Mouse (Mus musculus) MEL (cell line): ENCODE results near the gene Man1c1. TPM values are rescaled to one million over a fixed set of nuclear protein-coding genes. Genes with fewer than 3 reads are reported as not detected.

Experiments
- DNase-seq: peaks from one replicate; pipeline ENCODE4 v3.0.0; 2011; ENCODE audit warnings: low read depth, low spot score
- H3K27ac ChIP-seq: 2 replicates; pipeline ENCODE4 v1.5.1; 2012; ENCODE audit warnings: low read depth, mild to moderate bottlenecking, control low read depth, low read length, moderate library complexity; ENCODE audit not compliant: control insufficient read depth
- H3K27me3 ChIP-seq, 2 experiments: fragments of 150-350 bp in 1 of 2; sonication (generic) in 1 of 2; 2 replicates each; pipeline ENCODE4 v1.6.1; 2012; ENCODE audit warnings: low read length in 2 of 2, mild to moderate bottlenecking in 2 of 2, improper control_type of control experiment in 1 of 2, moderate library complexity in 1 of 2; ENCODE audit not compliant: insufficient read depth in 2 of 2, control insufficient read depth in 1 of 2
- H3K36me3 ChIP-seq, 2 experiments: 2 replicates each; pipeline ENCODE4 v1.6.1; 2012 to 2014; ENCODE audit warnings: low read length in 2 of 2, improper control_type of control experiment in 1 of 2, inconsistent platforms in 1 of 2, mild to moderate bottlenecking in 1 of 2; ENCODE audit not compliant: insufficient read depth in 2 of 2, control insufficient read depth in 1 of 2
- H3K4me1 ChIP-seq, 2 experiments: fragments of 150-350 bp in 1 of 2; sonication (generic) in 1 of 2; 2 replicates each; pipeline ENCODE4 v1.6.1; 2012; ENCODE audit warnings: low read length in 2 of 2, improper control_type of control experiment in 1 of 2, mild to moderate bottlenecking in 1 of 2; ENCODE audit not compliant: insufficient read depth in 2 of 2, control insufficient read depth in 1 of 2
- H3K4me3 ChIP-seq, 2 experiments: fragments of 150-350 bp in 1 of 2; sonication (generic) in 1 of 2; 2 replicates each; pipeline ENCODE4 v1.5.1; 2012; ENCODE audit warnings: low read depth in 2 of 2, low read length in 2 of 2, mild to moderate bottlenecking in 2 of 2, moderate library complexity in 2 of 2, control low read depth in 1 of 2, improper control_type of control experiment in 1 of 2; ENCODE audit not compliant: control insufficient read depth in 1 of 2, insufficient read depth in 1 of 2
- H3K79me2 ChIP-seq: 2 replicates; pipeline ENCODE4 v1.6.1; 2012; ENCODE audit warnings: mild to moderate bottlenecking, low read length, moderate library complexity; ENCODE audit not compliant: control insufficient read depth, poor library complexity, insufficient read depth
- H3K9ac ChIP-seq: 2 replicates; pipeline ENCODE4 v1.6.1; 2012; ENCODE audit warnings: low read depth, mild to moderate bottlenecking, control low read depth, low read length, moderate library complexity; ENCODE audit not compliant: control insufficient read depth, poor library complexity, severe bottlenecking
- H3K9me3 ChIP-seq: fragments of 150-350 bp; sonication (generic); replicated peaks from 2 replicates; pipeline ENCODE4 v1.6.1; 2012; ENCODE audit warnings: mild to moderate bottlenecking, low read length, improper control_type of control experiment, moderate library complexity; ENCODE audit not compliant: insufficient read depth
- BHLHE40 ChIP-seq: IDR thresholded peaks from 2 replicates; pipeline ENCODE4 v1.6.1; 2012; ENCODE audit warnings: low read depth, mild to moderate bottlenecking, inconsistent platforms, low read length, improper control_type of control experiment, borderline replicate concordance
- CHD1 ChIP-seq: IDR thresholded peaks from 2 replicates; pipeline ENCODE4 v1.6.1; 2012; ENCODE audit warnings: low read depth, mild to moderate bottlenecking, inconsistent platforms, low read length, improper control_type of control experiment
- HCFC1 ChIP-seq: IDR thresholded peaks from 2 replicates; pipeline ENCODE4 v1.6.1; 2012; ENCODE audit warnings: low read depth, mild to moderate bottlenecking, inconsistent platforms, low read length, improper control_type of control experiment, moderate library complexity
- JUND ChIP-seq: IDR thresholded peaks from 2 replicates; pipeline ENCODE4 v1.6.1; 2011; ENCODE audit warnings: low read depth, mild to moderate bottlenecking, improper control_type of control experiment, low read length
- MAFK ChIP-seq: IDR thresholded peaks from 2 replicates; pipeline ENCODE4 v1.6.1; 2011; ENCODE audit warnings: low read depth, mild to moderate bottlenecking, low read length, improper control_type of control experiment, borderline replicate concordance
- MAX ChIP-seq: IDR thresholded peaks from 2 replicates; pipeline ENCODE4 v1.6.1; 2011; ENCODE audit warnings: low read length, improper control_type of control experiment
- MEF2A ChIP-seq: IDR thresholded peaks from 2 replicates; pipeline ENCODE4 v1.6.1; 2014; ENCODE audit warnings: low read depth, mild to moderate bottlenecking, inconsistent platforms, low read length, improper control_type of control experiment; ENCODE audit not compliant: poor library complexity, insufficient replicate concordance, severe bottlenecking; ENCODE audit errors: extremely low read depth
- MYC ChIP-seq: IDR thresholded peaks from 2 replicates; pipeline ENCODE4 v1.6.1; 2011; ENCODE audit warnings: low read depth, mild to moderate bottlenecking, low read length, improper control_type of control experiment, moderate library complexity
- NELFE ChIP-seq: IDR thresholded peaks from 2 replicates; pipeline ENCODE4 v1.6.1; 2011; ENCODE audit warnings: low read depth, low read length, improper control_type of control experiment
- RAD21 ChIP-seq: IDR thresholded peaks from 2 replicates; pipeline ENCODE4 v1.6.1; 2011; ENCODE audit warnings: mild to moderate bottlenecking, low read depth, low read length, improper control_type of control experiment
- RCOR1 ChIP-seq: IDR thresholded peaks from 2 replicates; pipeline ENCODE4 v1.6.1; 2012; ENCODE audit warnings: low read depth, mild to moderate bottlenecking, inconsistent platforms, low read length, improper control_type of control experiment
- SIN3A ChIP-seq: IDR thresholded peaks from 2 replicates; pipeline ENCODE4 v1.6.1; 2012; ENCODE audit warnings: low read length, improper control_type of control experiment, inconsistent platforms
- SMC3 ChIP-seq: IDR thresholded peaks from 2 replicates; pipeline ENCODE4 v1.6.1; 2011; ENCODE audit warnings: low read depth, low read length, improper control_type of control experiment
- TAL1 ChIP-seq: IDR thresholded peaks from 2 replicates; pipeline ENCODE4 v1.6.1; 2012; ENCODE audit warnings: mild to moderate bottlenecking, inconsistent platforms, low read length, moderate library complexity, mixed read lengths
- TCF12 ChIP-seq: IDR thresholded peaks from 2 replicates; pipeline ENCODE4 v1.6.1; 2014; ENCODE audit warnings: low read depth, mild to moderate bottlenecking, inconsistent platforms, low read length, improper control_type of control experiment, moderate library complexity
- UBTF ChIP-seq: IDR thresholded peaks from 2 replicates; pipeline ENCODE4 v1.6.1; 2012; ENCODE audit warnings: low read depth, mild to moderate bottlenecking, inconsistent platforms, low read length, improper control_type of control experiment, moderate library complexity, borderline replicate concordance; ENCODE audit not compliant: insufficient read depth
- USF1 ChIP-seq: IDR thresholded peaks from 2 replicates; pipeline ENCODE4 v1.6.1; 2014; ENCODE audit warnings: low read depth, mild to moderate bottlenecking, inconsistent platforms, low read length, improper control_type of control experiment, moderate library complexity
- USF2 ChIP-seq, 2 experiments: IDR thresholded peaks; 2 replicates each; pipeline ENCODE4 v1.6.1; 2011 to 2012; ENCODE audit warnings: improper control_type of control experiment in 2 of 2, low read length in 2 of 2, borderline replicate concordance in 1 of 2, inconsistent platforms in 1 of 2, low read depth in 1 of 2, mild to moderate bottlenecking in 1 of 2; ENCODE audit not compliant: insufficient read depth in 1 of 2
- ZNF384 ChIP-seq: IDR thresholded peaks from 2 replicates; pipeline ENCODE4 v1.6.1; 2012; ENCODE audit warnings: low read depth, mild to moderate bottlenecking, inconsistent platforms, low read length, improper control_type of control experiment
- polyA plus RNA-seq, 2 experiments: library from polyadenylated mRNA; stranded (reverse) in 1 of 2; unstranded in 1 of 2; fragments of >175 nt in 1 of 2; fragments of >200 nt in 1 of 2; gene quantifications; 2 replicates each; pipeline versions ENCODE4 v1.2.1 to v1.2.4; 2012; ENCODE audit warnings: low replicate concordance in 2 of 2, low read depth in 1 of 2; ENCODE audit not compliant: insufficient read length in 2 of 2, insufficient read depth in 1 of 2, missing spikeins in 1 of 2
- total RNA-seq: library from RNA; depleted of rRNA; stranded (reverse); fragments of 300-350 nt; gene quantifications from 2 replicates; pipeline ENCODE4 v1.2.3, GENCODE M21; 2012

Gene Man1c1
- total and polyA plus RNA-seq, 3 experiments: 1.9 to 5.2 TPM; not detected in 1

DNA sequence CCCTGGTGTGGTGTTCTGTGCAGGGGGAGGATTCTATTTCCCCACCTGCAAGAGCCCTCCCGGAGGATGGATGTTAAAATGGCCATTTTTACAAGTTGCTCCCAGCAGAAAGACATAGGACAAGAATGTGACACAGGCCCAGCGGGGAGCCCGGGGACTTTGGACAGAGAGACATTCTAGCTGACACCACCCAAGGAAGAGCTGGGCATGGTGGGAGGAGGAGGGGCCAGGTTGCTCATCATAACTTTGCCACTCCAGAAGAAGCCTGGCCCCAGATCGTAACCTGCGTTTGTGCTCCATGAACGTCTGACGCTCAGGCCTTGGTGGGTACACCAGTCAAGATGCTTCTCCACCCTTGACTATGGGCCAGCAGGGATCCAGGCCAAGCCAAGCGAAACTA is 143.4 kb downstream of the Man1c1 start:
- H3K27me3 ChIP-seq: no peaks in the 10 kb centered on the region
- DNase-seq: no peak
- no peak for TF ChIP-seq MAX
- TF ChIP-seq MEF2A: no peak
- no peak for TF ChIP-seq HCFC1
- no peak for TF ChIP-seq RAD21
- no peak for TF ChIP-seq MYC
- no peak for TF ChIP-seq ZNF384
- TF ChIP-seq UBTF: no peak
- TF ChIP-seq SMC3: no peak
- TF ChIP-seq USF1: no peak
- TF ChIP-seq CHD1: no peak
- no peak for TF ChIP-seq JUND

DNA sequence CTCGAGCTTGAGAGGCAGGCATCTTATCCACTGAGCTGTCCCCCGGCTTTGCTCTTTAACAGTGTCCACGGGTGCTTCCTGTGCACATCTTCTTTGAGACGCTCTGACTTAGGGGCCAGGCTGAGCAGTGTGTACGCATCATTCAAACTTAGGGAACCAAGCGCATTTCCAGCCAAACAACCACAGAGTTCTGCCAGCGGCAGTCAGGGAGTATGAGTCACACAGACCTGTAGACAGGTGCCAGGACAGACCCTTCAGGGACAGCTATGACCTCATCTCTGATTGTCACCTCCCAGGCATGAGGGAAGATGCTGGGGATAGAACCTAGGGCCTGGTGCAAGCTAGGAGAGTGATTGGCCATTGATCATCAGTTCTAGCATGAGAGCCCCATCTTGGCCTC is 144.9 kb downstream of the Man1c1 start:
- Histone ChIP-seq H3K4me3 (no peak overlapping the region), H3K27ac (no peak overlapping the region), H3K9me3 (no peaks in the 10 kb centered on the region), H3K27me3 (no peaks in the 10 kb centered on the region), H3K79me2 (no peaks in the 10 kb centered on the region), H3K4me1 (peaks cover 2 to 7% of the 10 kb centered on the region in 2 experiments), H3K9ac (no peak overlapping the region), H3K36me3 (peaks cover 0 to 4% of the 10 kb centered on the region in 2 experiments; a peak in 1 of 4 replicates)
- TF ChIP-seq TCF12 (no peak), MYC (no peak), RCOR1 (no peak), RAD21 (no peak), MAFK (no peak), TAL1 (no peak), SIN3A (no peak), MEF2A (no peak), CHD1 (no peak), NELFE (no peak), USF2 (IDR thresholded peaks at IDR 0.05; ENCODE audit: borderline replicate concordance in 1 of 2, insufficient read depth in 1 of 2, low read depth in 1 of 2, low read length in 2 of 2) (no peak), BHLHE40 (no peak)
- no peak for DNase-seq

More for the DNA sequence above, 143.4 kb downstream of the Man1c1 start:
- H3K27ac ChIP-seq: no peak overlapping the region
- no peaks in the 10 kb centered on the region for H3K9me3 ChIP-seq
- peaks cover 2 to 7% of the 10 kb centered on the region in 2 experiments for H3K4me1 ChIP-seq
- H3K36me3 ChIP-seq: peaks cover 0 to 4% of the 10 kb centered on the region in 2 experiments; a peak in 1 of 4 replicates
- no peak overlapping the region for H3K4me3 ChIP-seq
- H3K9ac ChIP-seq: no peak overlapping the region
- no peaks in the 10 kb centered on the region for H3K79me2 ChIP-seq
